Mouse (Mus musculus) brain, embryonic 18.5 days (tissue): Measurements from ENCODE around the gene Ssh3.

Experiments
- DNase-seq: peaks from one replicate; pipeline ENCODE4 v3.0.0-alpha.2; 2012; ENCODE audit warnings: low read depth, low spot score

Ssh3 gene

DNA sequence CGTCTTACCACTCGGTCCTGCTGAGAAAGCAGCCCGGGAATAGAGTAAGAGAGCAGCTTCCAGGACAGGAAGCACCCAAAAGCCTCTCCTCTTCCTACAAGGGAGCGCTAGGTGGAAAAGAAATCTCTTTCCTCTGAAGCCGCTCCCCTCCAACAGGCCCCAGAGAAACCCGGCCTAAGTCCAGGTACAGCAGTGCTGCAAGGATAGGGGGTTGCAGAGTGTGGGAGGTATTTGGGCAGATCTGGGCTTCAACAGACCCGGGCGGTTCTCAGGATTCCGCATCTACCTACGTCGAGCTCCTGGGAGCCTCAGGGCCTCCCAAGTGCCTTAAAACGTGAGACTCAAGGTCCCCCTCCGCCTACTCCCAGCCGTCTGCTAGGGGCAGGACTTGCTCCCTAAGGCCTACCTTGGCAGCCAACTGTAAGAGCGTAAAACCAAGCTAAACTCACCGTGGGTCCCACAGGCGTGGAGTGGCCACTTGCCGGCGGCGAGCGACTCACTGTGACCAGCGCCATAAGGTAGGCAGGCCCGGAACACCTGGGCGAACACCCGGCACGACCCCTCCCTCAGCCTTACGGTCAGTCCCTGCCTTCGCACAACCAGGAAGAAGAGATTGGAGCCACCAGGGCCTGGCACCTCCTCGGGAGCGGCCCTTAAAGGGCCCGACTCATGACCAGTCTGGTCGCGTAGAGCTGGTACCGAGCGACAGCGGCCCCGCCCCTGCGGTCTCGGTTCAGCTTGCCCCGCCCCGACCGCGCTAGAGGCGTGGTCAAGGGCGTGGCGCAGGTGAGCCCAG, at the start of gene Ssh3:
Gene Ssh3, minus strand, starts transcription at position 615 of the 796 bp plus-strand sequence.
- DNase-seq, result no peak

DNA sequence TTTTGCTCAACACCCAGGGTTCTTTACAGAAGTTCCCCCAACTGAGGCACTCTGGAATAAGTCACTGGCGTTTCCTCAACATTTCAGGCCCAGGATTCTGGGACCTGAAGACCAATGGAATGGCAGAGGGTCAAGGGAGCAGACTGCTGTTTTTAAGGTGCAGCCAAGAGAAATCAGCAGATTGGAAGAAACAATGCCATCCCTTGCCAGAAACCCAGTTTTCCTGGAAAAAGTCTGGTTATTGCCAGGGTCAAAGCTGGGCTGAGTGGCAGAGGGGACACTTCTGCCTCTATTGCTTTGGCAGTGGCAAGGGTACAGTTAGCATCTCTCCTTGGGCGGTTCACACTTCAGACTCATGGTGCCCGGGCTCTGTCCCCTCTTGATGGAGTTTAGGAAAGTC, 48.2 kb upstream of the Ssh3 start:
- no peak for DNase-seq

DNA sequence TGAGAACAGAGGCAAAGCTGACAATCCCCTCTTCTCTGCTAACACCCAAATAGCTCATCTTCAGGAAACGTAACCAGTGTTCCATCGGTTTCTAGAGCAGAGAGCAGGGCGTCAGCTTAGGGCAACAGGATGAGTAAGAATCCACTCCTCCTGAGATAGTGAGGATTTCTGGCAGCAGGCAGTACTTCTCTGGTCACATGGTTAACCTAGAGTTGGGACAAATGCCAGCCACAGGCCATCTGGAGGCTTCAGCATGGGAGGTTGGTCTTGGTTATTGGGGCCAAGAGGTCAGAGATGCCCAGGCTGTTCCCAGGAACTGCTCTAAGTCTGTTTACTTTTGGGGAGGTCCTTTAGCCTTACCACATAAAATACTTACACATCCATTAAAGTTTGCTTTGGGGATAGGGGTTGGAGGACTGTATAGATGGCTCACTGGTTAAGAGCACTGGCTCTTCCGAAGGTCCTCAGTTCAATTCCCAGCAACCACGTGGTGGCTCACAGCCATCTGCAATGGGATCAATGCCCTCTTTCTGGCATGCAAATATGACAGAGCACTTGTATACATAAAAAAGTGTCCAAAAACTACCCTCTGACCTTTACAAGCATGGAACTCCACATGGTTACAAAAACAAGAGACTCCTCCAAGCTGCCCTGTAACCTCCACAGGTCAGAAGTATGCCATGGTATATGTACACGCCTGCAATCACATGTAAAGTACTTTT, 46.4 kb upstream of the Ssh3 start:
- DNase-seq, result no peak

DNA sequence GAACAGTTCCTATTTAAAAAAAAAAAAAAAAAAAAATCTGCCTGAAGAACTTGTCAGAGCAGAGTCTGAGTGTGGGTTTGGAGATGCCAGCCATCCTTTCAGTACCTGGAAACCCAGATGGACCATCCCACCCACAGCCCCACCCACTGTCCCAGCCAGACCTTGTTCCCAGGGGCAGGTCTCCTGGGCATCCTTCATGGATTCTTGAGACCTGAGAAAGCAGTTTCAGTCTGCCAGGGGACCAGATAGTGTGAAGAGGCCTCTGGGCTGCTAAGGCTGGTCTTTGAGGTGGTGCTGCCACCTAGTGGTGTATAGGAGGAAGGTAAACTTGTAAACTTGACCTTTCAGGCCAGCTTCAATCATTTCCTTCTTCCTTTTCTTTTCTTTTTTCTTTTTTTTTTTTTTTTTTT, 40.8 kb upstream of the Ssh3 start:
- DNase-seq, result no peak

DNA sequence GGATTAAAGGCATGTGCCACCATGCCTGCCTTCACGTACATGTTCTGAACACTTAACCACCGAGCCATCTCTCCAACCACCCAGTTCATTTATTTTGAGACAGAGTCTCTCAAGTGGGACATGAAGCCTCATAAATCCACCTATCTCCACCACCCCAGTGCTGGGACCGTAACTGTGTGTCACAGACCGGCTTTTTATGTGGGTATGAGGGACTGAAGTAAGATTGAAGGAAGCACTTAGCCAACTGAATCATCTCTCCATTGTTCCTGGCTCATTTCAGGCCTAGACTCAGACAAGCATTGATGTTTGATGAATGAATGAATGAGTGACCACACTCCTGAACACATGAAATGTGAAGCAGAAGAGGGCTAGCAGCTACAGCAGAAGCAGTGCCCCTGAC, 40.3 kb upstream of the Ssh3 start:
- DNase-seq, result no peak

DNA sequence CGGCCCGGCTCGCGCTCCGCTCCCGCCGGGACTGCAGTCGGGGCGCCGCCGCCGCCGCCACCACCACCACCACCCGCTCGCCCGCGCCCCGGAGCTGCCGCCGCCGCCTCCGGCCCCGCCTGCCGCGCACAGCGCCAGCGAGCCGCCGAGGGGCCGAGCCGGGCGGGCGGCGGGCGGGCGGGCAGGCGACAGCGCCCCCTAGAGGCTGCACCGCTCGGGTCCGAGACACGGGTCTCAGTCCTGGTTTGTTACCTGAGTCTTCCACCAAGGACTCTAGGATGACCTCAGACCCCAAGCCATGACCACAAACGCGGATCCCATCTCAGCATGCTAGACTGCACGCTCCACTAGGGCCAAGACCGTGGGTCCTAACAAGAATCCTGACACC, 37.2 kb upstream of the Ssh3 start, which contains the start of gene Grk2:
Gene Grk2, minus strand, starts transcription at position 33 of the 388 bp plus-strand sequence.
- no peak for DNase-seq

DNA sequence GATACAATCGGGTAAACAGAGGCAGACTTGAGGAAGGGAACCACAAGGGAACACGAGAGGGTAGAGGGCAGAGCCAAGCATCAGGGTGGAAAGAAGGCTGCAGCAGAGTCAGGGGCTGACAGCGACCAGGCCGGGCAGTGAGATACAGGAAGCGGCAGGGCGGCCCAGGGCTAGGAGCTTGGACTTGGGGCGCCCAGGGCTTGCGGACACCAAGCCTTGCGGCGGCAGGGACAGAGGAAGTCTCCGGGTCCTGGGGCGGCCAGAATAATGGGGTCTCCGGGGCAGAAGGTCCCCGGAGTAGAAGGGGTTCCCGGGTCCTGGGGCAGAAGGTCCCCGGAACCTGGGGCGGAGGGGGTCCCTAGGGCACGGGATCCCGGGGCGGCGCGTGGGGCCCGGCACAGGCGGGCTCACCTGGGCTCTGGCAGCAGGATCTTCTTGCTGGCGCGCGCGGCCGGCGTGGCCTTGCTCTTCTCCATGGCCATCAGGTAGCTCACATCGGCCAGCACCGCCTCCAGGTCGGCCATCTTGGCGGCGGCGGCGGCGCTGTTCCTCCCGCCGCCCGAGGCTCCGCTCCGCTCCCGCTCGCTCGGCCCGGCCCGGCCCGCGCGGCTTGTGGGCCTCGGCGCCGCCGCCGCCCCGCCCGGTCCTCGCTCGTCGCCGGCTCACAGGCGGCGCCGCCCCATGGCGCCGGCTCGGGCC, 36.7 kb upstream of the Ssh3 start:
- DNase-seq, result no peak

DNA sequence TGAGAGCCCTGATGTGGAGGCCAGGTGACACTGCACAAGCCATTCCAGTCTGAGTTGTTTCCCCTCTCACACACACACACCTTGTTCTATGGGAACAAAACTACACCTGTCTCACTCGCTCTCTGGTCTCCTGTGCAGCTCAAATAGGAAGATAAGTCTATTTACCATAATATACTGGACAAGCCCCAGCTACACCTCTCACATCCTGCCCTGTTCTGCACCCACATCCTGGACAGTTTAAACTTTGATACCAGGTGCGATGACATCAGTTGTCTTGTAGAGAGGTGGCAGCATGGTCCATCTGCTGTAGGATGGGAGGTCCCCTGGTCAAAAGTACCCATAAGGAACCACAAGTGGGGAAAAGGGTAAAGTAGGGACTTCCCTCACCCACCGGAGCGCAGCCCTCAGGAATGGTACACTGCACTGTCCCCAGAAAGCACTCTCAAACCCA, 35.9 kb upstream of the Ssh3 start:
- DNase-seq, result no peak

DNA sequence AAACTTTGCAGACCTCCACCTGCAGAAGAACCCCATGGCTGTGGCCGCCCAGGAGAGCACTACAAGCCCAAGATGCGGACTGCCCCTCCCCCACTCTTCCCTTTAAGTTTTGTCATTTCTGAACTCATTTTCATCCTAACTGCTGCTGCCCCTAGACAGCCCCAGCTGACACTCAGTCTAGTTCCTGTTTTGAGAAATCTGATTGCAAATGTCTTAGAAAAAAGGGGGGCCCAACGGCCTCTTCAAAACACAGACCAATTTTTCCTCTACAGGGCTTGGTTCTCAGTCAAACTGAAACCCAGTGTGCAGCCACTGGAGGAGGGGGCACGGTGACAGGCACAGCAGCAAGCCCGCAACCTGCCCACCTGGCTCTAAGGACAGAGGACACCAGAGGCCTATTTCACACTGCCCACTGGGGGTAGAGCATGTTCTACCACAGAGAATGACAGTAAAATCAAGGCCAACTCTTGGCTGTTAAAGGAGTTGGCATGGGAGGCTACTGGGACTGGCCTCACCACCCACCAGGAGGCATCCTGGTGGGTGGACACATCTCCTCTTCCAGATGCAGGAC, 35.4 kb upstream of the Ssh3 start:
- no peak for DNase-seq

DNA sequence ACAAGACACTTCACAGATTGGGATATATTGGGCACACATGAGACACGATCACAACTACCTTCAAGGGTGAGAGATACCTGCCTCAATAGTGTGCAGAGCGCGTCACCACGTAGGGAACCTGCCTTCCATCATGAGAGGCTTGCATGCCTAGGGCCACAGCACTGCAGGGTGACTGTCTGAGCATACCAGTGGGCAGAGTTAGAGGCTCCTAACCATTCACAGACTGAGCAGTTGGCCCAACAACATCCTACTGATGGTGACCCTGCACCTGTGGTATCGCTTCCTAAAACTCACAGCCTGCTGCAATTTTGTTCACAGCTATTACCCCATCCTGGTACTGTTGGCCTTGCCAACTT, 34.6 kb upstream of the Ssh3 start:
- DNase-seq, result no peak

DNA sequence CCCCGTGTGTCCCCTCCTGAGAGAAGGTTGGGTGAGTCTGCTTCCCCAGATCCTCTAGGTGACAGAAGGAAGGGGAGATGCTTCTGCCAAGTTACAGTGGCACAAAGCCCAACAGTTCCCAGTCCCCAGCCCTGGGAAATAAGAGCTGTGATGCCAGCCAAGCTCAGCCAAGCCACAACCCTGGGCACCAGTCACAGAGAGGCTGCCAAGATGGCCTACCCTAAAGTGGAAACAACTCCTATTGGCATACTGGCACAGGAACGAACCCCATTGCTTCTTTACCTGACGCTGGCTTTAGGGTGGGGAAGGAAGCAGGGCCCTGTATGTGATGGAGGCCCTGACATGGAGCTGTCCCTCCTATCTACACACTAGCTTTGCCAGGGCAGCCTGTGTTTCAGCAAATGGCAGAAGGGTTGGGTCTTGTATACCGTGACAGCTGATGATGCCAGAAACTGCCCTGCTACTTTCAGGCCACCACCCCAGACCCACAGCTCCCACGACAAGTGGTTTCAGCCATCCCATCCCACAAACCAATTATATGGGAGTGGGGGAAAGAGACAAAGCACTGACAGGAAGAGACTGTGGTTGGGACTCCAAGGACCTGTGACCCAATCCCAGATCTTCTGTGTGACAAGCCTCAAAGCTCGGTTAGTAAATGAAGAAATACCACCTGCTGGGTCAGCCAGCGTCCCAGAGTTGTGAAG, 34.1 kb upstream of the Ssh3 start:
- DNase-seq, result no peak

DNA sequence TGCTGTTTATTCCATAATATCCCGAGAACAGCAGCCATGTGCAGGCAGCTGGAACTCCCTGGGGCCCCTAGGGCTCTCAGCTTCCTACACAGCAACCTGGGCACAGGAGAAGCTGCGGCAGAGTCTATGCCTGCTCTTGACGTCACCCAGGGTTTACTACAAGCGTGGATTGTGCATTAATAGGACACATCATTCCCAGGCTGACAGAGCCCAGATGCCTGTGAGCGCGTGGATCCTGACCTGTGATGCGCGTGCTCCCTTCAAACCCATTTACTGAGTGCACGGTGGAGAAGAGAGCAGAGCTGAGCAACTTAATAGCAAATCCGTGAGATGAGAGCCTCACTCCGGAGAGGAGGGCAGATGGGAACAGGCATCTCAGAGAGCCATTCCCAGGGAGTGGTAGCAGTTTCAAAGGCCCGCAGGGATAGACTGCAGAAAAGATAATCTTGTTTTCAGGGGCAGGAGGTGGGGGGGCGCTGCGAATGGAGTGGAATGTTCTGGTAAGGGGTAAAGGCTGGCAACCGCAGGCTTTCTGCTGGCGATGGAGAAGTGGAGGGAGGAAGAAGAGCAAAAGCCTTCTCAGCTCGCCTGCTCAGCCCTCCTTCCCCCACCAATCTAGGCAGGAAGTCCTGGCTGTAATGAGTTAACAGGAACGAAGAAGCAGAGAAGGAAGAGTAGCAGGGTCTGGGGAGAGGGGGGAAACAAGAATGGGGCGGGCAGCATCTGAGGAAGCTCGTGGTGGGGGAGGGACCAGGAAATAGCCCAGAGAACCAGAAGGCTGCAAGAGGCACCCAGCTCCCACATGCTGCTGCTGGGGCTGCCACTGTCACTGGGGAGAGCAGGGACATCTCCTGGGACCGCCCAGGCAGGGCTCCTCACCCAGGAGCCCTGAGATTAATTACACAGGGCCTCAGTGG, 33.0 kb upstream of the Ssh3 start:
- DNase-seq, result no peak

DNA sequence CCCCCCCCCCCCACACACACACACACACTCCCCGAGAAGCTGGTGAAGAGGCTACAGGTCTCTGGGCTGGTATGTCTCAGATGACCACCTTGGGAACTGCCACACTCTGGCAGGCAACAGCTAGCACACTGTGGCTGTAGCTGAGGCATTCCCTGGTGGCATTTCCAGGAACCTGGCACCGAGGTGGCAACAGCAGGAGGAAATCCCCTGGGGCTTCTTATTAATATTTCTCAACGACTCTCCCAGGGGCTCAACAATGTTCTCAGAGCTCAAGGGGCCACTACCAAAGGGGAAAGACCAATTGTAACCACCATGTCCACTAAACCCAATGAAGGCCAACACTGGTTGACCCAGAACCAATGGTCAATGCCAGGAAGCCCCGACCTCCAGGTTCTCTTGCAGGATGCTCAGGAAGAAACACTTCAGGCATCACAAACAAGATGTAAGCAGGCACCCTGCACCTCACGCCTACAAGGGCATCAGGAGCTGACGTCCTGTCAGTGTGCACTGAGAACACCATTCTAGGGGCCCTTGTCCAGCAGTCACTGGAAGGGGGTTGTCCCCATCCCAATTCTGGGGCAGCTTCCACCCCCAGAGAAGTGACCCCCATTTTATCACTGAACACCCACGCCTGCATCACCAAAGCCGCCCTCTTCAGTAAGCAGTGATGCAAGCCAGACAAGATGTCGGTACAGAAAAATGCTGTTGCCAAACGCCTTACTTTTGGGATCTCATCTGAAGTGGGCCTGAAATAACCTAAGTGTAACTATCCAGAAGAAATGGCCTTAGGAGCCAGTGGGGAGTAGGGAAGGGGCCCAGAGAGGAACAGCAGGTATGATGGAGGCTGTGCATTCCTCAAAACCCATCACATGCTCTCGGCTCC, 32.1 kb upstream of the Ssh3 start:
- no peak for DNase-seq

DNA sequence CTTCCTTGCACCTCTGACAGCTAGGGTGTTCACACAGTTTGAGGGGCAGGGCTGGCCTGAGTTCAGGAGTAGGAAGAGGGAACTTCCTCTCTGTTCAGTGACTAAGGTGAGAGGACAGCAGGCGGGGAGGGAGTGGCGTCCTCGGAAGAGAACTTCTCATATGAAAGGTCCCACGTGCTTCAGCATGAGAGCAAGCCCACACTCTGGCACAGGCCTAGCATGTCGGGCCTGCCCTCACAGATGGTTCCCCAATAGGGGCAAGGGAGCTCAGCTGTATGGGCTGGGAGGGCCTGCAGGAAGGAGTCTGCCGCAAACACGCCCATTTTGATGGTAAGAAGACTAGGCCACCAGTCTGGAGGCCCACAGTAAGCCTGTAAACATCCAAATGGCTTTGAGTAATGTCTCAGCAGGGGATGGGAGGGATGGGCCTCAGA, 31.3 kb upstream of the Ssh3 start:
- DNase-seq, result no peak

DNA sequence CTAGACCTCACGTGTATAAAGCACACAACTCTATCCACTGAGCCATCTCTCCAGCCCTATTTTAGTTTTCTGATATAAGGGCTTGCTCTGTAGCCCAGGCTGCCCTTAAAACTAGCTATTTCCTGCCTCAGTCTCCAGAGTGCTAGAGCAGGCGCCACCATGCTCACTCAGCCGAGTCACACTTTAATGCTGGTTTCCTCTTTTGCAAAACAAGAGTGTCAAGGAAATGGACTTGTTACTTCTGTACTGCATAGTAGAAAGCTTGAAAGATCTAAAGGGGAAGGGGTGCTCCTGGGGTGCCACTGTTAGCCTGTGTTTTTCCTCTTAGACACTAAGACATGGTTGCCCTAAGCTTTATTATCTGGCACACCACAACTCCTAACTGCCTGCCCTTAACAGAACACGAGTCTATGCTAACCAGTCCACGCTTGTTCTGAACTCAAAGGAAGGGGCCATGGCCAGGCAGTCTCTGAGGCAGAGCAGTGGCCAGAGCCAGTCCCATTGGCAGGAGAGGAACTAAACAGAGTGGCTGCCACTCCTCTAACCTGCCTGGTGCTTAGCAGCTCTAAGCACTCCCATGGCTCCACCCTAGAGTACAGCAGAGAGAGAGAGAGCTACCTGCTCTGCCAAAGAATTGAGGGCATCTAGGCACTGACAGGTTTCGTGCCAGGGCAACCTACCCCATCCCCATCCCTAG, 30.7 kb upstream of the Ssh3 start:
- no peak for DNase-seq

DNA sequence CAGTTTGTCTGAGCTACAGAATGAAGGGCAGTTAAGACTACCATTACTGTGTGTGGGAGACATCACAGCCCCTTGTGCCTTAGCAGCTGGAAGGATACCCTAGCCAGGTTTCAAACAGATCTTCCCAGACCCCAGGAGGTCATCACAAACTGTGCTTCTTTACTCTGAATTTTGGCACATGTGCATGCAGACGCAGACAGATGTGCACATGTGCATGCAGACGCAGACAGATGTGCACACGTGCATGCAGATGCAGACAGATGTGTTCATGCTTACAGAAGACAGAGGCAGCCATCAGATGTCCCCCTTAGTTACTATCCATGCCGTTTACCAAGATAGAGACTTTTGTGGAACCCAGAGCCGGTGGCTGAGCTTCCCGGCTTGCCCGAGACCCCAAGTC, 30.1 kb upstream of the Ssh3 start:
- no peak for DNase-seq

DNA sequence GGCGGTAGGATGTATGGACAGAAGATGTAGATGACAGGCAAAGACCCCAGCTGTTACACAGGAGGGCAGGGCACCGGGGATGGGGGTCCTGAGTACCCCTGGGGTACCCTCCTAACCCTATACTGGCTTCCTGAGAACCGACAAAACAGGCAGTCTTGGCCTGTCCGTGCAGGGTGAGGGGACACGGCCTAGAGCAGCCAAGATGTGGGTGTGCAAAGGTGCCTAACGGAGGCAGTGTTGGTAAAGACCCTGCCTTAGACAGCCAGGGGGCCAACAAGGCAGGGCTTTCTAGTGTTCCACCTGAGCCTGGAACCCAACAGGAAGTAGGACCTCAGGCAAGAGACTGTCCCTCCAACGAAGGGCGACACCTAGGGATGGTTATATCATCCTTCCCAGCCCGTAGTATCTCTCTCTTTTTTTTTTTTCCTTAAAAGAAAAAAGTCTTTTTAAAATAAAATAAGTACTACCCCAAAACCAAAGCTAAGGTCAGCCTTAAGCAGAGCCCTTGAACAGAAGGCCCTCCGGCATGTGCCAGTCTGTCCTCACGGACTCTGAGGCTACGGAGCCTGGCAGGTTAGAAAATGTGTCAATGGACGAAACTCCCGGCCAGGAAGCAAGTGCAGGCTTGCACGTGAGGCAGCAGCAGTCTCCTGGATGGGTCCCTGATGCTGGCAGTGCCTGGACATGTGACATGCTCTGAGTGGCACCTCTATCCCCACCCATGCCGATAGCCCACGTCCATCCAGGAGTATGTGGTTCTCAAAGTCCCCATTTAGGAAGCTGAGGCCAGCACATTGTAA, 29.5 kb upstream of the Ssh3 start:
- no peak for DNase-seq

DNA sequence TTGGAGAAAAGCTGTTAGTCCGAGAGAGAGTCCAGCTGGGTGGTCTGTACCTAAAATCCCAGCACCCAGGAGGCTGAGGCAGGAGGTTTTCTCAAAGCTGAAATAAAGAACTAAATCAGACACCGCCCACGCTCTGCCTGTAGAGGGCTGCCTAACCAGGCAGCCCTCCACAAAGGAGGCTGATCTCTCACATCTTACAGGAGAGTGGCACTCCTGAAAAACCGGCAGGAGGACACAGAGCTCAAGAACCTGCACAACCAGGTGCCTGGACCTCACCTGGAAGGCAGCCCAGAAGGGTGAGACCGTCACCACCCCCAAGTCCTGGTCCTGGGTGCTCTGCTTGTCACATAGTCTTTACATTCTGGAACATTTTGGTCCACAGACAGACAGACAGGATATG, 28.9 kb upstream of the Ssh3 start:
- DNase-seq, result no peak
